Mouse (Mus musculus) adrenal gland, postnatal 14 days (tissue): ENCODE measurements around the gene Dtx4. TPM values are rescaled to one million over a fixed set of nuclear protein-coding genes. Genes with fewer than 3 reads are reported as not detected.

Experiments used
- DNase-seq: peaks from one replicate; pipeline ENCODE4 v3.0.0; 2021; ENCODE audit warnings: mixed read lengths
- total RNA-seq: library from RNA; stranded (reverse); gene quantifications from 2 replicates; pipeline ENCODE4 v1.2.3, GENCODE M21; 2021

Gene Dtx4
- total RNA-seq, 1 experiment from 2014 or later = 19.7 TPM

DNA sequence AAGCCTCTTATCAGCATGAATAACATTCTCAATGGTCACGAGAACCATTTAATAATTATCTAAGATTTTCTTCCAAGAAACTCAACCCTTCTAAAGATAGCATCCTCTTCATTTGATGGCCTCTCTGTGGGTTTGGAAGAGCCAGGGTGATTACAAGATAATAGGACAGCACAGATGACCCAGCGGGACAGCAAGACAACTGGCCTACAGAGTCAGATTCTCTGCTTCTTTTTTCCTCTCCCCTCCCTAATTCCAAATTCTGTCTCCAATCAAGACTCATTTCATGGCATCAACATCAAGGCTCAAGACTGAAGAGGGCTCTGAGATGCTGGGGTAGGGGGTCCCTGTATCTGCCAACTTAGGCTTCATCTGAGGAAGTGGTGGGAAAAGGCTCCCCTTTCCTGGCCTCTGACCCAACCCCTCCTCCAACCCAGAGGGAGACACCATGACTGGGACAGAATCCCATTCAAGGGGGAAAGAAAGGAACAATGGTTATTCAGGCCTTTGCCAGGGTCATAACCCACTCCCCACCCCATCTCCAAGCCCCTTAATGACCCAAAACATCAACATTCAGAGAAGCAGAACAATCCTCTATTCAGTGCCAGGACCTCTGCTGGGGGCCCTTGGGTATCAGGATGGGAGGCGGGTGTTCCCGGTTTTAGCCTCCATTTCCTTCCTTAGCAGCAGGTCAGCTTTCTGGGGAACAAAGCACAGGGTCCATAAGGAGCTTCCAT is 7.6 kb downstream of the Dtx4 start:
- no peak for DNase-seq

DNA sequence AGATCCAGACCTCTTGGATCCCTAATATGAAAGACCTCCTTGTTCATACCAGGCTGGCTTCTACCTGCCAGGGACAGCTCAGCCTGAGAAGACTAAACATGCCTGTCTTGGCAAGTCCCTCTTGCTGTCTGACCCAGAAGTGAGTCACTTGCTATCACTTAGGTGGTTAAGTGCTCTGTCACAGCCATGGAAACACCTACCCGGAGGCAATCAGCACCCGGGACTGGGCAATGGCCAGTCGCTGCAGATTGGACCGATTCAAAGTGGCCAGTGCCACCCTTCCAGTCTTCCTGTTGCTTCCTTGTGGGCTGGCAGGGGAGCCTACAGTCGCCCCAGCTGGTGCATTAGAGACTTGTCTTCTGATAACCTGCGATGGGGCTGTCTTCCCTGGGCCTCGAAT is 9.6 kb downstream of the Dtx4 start:
- no peak for DNase-seq

GRCm38 (mm10) chr19:12489675-12490570 is 11.3 kb downstream of the Dtx4 start:
- DNase-seq = peak; percentile 75

- peak; percentile 72 for DNase-seq
Measured at GRCm38 (mm10) chr19:12488969-12489674, 12.1 kb downstream of the Dtx4 start.

DNA sequence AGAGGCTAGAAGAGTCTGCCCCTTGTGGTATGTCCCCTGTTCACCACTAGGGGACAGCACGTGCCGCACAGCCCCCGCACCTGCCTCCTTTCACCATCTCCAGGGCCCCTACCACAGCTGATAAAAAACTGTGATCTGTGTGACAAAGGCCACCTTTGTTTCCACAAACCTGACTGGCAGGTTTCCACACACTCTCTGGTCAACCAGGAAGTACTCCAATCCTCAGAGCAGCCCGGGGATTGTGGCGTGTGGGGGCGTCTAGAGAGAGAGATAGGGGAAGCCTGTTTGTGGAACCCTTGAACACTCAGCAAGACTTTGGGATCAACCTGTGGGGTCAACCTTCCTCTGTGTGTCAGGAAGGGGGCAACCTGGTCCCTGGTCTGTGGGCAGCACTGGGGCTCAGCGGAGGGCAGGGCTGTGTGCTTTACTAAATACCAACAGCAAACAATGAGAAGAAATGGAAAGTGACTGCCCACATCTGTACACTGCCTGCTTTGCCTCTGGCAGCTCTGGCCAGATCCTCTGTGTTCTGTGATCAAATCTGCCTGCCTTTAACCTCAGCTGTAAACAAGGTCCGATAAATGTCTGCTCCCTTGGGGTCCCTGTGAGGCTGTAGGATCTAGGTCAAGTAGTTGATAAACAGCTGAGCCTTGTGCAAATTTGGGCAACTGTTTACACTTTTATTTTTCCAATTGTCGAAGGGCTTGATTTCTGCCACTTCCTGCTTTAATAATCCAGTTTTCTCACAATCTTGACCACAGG is 12.9 kb downstream of the Dtx4 start:
- DNase-seq = peak; percentile 53

DNA sequence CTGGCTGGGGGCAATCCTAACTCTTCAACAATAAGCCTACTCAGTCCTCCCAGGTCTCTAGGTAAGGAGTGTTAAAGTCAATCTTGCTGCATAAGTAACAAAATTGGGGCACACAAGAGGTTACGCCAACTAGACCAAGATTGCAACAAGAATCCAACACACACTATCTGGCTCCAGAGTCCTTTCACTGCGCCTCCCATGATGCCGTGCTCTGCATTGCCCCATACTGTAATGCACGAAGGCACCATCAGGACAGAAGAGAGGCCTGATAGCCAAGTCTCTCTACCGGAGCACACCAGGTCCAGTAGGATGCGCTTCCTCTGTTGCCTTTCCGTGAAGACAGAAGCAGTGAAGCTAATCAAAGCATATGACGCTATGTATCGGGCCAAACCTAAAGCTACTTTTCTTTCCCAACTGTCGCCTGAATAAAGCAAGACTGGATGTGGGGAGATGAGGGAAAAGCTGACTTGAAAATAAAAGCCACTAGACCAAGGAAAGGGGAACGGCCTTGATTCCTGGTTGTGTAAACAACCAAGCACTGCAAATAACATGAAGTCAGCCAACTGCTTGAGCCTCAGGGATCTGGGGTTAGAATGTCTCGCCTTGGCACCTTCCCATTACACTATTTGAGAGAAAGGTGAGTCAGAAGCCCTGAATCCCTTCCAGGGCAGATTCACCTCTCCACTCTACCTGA is 13.6 kb downstream of the Dtx4 start:
- DNase-seq = peak; percentile 55

- peak; percentile 91 for DNase-seq
Measured at GRCm38 (mm10) chr19:12486875-12487274, 14.4 kb downstream of the Dtx4 start.

DNA sequence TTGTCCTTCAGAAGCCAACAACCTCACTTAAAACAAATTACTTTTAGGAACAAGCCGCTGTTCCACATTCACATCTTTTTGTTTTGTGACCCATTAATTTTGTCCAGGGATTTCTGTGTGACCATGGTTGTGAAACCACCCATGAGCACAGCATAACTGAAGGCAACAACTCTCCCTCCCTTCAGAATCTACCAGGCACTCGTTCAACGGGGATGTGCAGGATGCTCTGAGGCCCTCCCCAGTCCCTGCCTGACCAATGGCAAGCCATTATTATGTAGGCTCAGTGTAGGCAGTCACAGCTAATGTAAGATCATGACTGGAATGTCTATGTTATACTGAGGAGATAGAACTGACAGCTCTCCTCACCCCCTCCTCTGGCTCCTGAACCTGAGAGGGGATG is 15.6 kb downstream of the Dtx4 start:
- peak; percentile 26 for DNase-seq

DNA sequence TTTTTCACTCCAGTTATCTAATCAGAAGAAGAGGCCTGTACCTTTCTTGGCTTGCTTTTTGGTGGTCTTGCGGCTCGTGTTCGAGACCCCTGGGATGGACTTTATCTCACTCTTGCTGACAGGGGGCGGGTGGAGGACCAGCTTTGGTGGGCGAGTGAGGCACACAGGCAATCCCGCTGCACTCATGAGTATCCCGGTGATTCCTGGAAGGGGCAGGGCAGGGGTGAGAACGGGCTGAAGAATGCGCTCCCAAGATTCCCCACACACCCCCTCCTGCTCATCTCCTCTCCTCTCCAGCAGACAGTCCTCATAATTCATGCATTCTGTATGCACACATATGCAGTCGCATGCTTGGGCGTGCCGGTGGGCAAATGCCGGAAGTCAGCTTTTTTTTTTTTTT is 16.0 kb downstream of the Dtx4 start:
- no peak for DNase-seq

DNA sequence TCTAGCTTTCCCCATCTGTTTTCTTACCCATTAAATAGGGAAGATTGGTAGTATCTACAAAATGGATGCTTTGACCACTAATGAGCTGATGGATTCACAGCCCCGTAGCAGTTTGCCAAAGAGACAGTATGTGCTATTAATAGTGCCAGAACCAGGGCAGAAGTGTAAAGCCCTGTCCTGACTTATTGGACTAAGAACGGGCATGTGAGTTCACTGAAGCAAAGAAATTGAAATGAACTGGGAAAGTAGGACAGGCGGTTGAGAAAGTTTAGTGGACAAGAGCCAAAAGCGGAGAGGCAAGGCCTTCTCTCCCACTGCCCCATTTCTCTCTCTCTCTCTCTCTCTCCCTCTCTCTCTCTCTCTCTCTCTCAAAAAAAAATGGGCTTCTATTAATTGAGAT is 17.0 kb downstream of the Dtx4 start:
- DNase-seq = peak; percentile 42

DNA sequence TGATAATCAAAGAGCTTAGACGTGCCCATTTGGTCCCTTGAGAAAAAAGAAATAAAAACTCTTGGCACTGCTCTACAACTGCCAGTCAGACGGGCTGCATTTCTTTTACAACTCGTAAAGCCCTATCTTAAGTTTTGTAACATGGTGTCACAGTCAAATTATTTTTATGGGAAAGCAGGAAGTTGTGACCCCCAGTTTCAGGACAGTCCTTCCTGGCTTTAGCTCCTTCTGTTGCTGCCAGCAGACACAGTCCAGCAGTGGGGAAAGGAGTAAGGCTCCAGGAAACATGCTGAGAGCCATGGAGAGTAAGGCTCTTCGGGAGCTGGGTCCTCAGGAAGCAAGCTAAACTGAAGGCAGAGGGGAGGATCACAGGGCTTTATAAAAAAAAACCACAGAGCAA is 17.5 kb downstream of the Dtx4 start:
- DNase-seq = no peak

DNA sequence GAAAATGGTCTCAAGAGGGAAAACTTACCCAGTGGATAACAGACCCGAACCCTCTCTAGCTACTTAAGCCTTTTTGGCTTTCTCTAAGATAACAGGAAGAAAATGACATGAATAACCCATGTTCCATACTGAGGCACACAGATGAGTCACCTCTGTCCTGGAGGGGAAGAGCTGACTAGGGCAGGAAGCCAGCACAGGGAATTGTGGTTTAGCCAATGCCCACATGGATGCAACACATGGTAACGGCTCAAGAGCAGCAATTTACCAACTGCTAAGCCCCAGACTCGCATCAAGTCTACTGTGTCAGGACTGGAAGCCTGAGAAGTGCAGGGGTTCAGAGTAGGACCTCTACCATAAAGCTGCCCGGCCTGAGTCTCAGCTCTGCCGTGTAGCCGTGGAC is 22.9 kb downstream of the Dtx4 start:
- DNase-seq = peak; percentile 57

- no peak for DNase-seq
Measured at GRCm38 (mm10) chr19:12476721-12477270, 24.5 kb downstream of the Dtx4 start.

GRCm38 (mm10) chr19:12475380-12476250 is 25.6 kb downstream of the Dtx4 start:
- DNase-seq = peak; percentile 97

DNA sequence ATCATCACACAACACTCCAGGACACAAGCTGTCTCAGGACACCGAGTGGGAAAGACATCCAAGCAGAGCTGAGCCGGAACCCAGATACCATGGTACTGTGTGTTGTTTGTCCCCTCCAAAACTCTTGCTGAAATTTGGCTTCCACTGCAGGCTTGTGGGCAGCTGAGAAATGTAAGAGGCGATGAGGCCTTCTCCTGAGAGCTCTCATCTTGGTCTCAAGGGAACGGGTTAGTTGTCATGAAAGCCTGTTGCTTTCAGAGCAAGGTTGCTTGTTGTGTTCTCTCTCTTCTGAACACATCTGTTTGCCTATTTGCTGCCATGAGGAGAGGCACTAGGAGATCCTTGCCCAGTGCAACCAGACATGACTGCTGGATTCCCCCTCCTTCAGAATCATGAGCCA is 27.3 kb downstream of the Dtx4 start:
- no peak for DNase-seq

- DNase-seq = no peak
Measured at GRCm38 (mm10) chr19:12473201-12473641, 28.0 kb downstream of the Dtx4 start.

DNA sequence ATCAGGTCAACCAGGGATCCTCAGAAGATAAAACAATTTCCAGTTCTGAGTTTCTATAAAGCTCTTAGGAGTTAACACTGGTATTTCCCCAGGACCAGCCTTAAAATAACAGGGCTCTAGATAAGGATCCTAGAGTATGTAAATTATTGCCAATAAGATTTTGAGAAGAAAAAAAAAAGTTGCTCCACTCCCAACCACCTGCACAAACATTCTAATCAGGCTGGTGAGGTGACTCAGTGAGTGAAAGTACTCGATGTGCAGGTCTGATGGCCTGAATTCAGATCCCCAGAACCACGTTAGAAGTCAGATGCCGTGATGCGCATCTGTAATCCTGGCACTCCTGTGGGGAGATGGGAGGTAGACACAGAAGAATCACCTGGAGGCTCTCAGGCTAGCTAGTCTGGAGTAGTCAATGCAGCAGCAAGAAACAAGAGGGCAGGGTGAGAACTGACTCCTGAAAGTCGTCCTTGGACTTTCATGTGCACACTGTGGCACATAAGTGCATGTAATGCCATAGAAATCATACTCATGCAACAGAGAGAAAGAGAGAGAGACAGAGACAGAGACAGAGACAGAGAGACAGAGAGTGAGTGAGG is 28.8 kb downstream of the Dtx4 start:
- DNase-seq = no peak

GRCm38 (mm10) chr19:12471866-12472265 is 29.4 kb downstream of the Dtx4 start:
- no peak for DNase-seq

GRCm38 (mm10) chr19:12467436-12467835 is 33.8 kb downstream of the Dtx4 start:
- DNase-seq = peak; percentile 77

DNA sequence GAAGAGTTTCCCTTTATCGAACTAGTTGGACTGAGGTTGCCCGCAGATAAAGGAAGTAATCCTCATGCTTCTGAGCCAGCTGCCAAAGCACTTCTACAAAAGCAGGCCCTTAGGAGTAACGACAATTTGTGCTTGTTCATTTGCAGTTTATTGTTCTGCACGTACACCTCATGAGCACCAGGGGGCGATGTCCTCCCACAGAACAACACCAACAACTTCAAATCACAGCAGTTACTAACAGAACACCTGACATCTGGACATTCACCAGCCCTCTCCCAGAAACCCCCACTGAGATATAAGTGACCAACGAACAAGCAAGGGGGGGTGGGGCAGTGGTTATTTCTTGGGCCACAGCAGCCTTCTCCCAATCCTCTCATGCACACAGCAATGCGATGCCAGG is 35.0 kb downstream of the Dtx4 start:
- peak; percentile 80 for DNase-seq
